Mouse (Mus musculus): ENCODE measurements around the gene Lingo1. TPM values are rescaled to one million over a fixed set of nuclear protein-coding genes. Genes with fewer than 3 reads are reported as not detected.

Lingo1 gene
- total RNA-seq (2021) (1 to 10 TPM in 1 of 2 experiments, under 1 TPM in 1; 0.55 to 1.8 TPM), polyA plus RNA-seq (2012; rRNA removed) (4.1 and 5.9 TPM in 2 replicates)
- long read RNA-seq = 0 reads

- peak; percentile 7 for DNase-seq
Measured at GRCm38 (mm10) chr9:56795721-56796655, at the start of gene Lingo1. Gene Lingo1, minus strand, starts transcription at chr9:56796468.

DNA sequence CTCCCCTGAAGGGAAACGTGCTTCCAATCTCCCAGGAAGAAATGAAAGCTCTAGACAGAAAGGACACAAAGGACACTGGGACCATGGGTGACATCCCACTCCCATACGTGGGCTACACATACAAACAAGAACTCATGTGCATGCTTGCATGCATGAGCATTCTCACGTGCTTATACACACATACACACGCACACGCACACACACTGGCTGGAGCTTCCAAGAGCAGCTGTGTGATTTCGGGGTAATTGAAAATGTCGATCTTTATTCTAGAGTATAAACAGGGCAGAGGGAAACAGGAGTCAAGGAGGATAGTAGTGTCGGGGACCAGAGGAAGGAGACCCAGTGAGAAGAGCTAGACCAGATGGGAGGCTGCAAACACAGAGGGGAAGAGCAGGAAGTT lies 48.4 kb upstream of the Lingo1 start:
- no peak for DNase-seq

DNA sequence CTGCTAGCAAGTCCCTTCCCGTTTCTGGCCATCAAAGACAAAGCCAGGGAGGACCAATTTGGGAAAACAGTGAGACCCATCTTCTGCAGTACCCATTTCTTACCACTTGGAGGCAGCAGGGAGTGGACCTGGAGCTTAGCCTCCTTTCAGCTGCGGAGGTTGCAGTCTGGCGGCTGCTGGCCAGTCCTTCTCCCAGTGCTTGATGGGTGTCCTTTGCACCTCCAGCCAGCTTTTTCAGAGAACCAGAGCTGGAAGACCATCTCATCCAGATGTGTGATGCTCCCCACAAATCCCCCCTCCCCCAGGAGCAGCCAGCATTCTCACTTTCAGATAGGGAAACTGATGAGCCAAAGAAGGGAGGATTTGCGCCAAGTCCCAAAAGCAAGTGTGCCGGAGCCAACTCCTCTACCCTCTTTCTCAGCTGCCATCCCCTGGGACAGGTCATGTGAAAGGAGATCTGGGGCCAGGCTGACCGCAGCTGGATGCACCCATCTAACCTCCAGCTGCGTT lies 47.5 kb upstream of the Lingo1 start:
- DNase-seq = peak; percentile 73

GRCm38 (mm10) chr9:56842303-56842719 lies 46.0 kb upstream of the Lingo1 start:
- no peak for DNase-seq

GRCm38 (mm10) chr9:56841864-56842263 lies 45.6 kb upstream of the Lingo1 start:
- DNase-seq = no peak

GRCm38 (mm10) chr9:56840721-56841120 lies 44.5 kb upstream of the Lingo1 start:
- DNase-seq = no peak

- DNase-seq = no peak
Measured at GRCm38 (mm10) chr9:56835152-56835551, 38.9 kb upstream of the Lingo1 start.

DNA sequence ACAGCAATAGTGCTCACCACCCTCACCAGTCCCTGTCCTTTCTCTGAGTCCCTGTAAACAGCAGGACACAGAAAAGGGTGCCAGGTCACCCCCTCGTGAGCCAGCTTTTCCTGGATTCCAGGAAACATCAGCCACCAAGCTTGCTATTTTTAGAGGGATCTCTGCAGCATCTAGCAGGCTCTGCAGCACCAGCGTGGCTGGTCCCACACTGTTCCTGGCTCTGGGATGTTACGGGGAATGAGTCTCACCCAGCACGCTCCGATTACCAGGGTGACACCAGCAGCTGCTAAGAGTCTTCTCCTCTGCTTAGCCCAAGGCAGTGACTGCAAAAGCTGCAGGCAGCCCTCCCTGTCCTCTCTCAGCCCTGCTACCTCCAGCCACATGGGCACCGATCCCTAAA lies 36.6 kb upstream of the Lingo1 start:
- no peak for DNase-seq

GRCm38 (mm10) chr9:56831904-56832303 lies 35.6 kb upstream of the Lingo1 start:
- no peak for DNase-seq

DNA sequence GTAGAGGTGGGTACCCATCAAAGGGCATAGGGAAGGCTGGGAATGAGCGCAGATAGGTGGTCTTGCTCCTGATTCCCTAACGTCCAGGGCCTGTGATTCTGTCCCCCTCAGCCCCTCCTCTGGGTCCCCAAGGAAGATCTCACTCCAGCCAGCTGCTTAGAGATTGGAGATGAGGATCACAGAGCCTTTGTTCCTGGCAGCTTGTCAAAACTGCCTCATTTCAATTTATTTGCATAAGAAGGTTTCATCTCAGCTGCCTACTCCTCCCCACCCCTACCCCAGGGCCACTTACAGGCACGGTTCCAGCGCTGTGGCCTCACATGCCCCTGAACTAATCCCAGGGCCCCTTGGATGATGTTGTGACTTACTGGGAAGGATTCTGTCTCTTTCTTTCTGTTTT lies 33.9 kb upstream of the Lingo1 start:
- DNase-seq = peak; percentile 35

GRCm38 (mm10) chr9:56828841-56829240 lies 32.6 kb upstream of the Lingo1 start:
- peak; percentile 52 for DNase-seq

GRCm38 (mm10) chr9:56828146-56828545 lies 31.9 kb upstream of the Lingo1 start:
- DNase-seq = no peak

- no peak for DNase-seq
Measured at GRCm38 (mm10) chr9:56825476-56826213, 29.4 kb upstream of the Lingo1 start.

DNA sequence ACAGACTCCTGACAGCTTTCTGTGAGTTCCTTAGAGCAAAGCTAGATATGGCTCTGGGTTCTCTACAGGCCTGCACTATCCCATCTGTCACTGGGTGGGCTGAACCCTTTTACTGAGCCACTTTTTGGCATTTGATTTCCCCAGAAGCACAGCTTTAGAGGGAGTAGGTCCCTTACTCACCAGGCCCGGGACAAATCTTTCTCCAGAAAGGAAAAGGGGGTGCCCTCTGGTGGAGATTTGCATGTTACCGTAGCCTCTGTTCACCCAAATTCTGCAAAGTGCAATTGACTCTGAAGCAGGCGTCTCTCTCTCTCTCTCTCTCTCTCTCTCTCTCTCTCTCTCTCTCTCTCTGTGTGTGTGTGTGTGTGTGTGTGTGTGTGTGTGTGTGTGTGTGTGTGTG lies 28.6 kb upstream of the Lingo1 start:
- peak; percentile 20 for DNase-seq

- DNase-seq = no peak
Measured at GRCm38 (mm10) chr9:56810916-56811315, 14.6 kb upstream of the Lingo1 start.

DNA sequence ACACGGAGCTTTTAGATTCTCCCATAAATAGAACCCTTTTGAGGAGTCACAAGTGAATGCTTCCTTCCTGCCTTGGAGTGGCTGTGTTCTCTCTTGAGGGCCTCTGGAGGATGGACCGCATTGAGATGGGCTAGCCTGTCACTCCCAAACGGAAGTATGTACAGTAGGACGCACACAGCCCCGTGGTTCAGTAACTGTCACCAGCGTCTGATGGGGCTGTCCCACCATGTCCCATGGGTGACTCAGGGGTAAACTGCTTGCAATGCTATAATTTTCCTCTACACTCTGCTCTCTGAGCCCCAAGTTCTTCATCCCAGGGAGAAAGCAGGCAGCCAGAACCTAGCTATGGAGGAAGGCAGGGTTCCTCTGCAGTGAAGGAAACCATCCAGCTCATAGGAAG lies 11.7 kb upstream of the Lingo1 start:
- no peak for DNase-seq

GRCm38 (mm10) chr9:56803146-56803545 lies 6.9 kb upstream of the Lingo1 start:
- DNase-seq = no peak

DNA sequence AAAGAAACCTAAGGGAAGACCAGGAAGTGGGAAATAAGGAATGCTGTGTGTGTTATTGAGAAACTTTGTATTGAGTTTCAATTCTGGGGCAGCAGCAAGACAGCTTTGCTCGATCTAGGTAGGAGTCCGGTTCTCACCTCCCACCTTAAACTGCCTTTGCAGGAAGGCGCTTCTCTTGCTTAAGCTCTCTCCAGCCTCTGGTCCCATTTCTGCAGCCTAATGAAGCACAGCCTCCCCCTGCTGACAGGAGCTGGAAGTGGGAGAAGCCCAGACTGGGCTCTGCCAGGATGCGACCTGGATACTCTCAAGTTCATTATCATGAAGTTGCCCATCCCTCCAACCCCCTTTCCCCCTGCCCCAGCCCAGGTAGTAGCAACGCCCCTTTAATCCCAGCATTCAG lies 1.6 kb upstream of the Lingo1 start:
- peak; percentile 69 for DNase-seq

- peak; percentile 8 for DNase-seq
Measured at GRCm38 (mm10) chr9:56796656-56797131, 426 bp upstream of the Lingo1 start.

- DNase-seq = no peak
Measured at GRCm38 (mm10) chr9:56791696-56792261, 4.5 kb downstream of the Lingo1 start.

DNA sequence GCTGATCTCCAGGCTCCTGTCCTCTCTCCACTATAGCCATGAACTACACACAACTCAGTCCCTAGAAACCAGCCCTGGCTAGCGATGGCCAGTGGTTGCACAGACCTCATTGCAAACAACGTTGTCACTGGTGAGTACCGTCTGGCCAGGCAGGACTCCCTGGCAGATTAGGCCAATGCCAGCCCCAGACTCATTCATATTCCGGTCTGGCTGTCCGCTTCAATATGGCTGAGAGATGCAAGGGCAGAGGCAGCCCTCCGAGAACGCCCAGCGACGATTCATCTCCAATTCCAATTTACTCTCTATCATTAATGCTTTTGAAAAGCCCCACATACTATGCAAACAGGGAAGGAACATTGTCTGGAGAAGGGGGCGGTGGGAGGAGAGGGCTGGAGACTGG lies 11.7 kb downstream of the Lingo1 start:
- DNase-seq = no peak
